Mouse (Mus musculus): ENCODE data around the gene Tmem200b.

Tmem200b gene

DNA sequence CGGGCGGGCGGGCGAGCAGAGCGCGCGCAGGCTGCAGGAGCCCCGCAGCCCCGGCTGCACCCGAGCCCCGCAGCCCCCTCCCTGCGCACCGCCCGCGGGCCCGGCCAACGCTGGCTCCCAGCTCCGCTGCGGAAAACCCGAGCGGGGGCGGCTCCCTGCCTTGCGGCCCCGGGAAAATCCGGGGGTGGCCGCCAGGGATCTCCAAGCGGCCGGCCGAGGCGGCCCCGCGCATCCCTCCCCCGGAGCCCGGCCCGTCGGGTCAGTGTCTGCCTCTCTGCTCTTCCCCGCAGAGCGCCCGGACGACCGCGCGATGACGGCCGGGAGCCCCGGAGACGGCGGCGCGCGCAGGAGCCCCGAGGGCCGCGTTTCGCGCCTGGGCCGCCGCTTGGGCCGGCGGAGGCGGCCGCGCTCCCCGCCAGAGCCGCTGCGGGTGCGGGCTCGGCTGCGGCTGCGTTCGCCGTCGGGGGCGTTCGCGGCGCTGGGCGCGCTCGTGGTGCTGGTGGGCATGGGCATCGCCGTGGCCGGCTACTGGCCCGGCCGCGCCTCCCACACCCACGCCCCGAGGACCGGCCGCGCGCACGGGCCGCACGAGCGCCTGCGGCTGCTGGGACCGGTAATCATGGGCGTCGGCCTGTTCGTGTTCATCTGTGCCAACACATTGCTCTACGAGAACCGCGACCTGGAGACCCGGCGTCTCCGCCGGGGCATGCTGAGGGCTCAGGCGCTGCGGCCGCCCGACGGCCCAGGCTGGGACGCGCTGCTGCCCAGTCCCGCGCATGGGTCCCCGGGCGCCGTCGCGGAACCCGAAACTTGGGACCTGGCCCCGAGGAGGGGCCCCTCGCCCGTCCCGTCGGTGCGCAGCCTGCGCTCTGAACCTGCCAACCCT lies at the start of gene Tmem200b:
Tmem200b (plus strand) TSS at position 311 of the 886 bp plus-strand sequence.
- DNase-seq (ENCODE audit: low spot score in 2 of 2): peak; percentile 41 to 51

DNA sequence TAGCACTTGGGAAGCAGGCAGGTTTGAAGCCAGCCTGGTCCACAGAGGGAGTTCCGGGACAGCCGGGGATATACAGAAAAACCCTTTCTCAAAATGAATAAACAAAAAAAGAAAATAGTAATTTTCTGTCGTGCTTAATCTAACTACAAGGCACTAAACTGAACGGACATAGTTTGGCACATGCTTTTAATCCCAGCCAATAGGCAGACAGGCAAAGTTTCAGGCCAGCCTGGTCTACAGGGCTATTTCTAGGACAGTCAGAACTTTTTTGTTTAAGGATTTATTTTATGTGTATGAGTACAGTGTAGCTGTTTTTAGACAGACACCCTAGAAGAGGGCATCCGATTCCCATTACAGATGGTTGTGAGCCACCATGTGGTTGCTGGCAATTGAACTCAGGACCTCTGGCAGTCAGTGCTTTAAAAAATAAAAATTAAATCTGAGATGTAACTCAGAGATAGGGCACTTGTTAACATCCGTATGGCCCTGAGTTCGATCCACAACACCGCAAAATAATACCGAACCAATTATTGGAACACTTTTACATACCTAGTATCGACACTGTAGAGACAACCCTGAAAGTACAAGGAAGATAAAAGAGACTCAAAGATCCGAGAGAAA lies 48.8 kb upstream of the Tmem200b start:
- no peak for DNase-seq (ENCODE audit: low spot score in 2 of 2)

DNA sequence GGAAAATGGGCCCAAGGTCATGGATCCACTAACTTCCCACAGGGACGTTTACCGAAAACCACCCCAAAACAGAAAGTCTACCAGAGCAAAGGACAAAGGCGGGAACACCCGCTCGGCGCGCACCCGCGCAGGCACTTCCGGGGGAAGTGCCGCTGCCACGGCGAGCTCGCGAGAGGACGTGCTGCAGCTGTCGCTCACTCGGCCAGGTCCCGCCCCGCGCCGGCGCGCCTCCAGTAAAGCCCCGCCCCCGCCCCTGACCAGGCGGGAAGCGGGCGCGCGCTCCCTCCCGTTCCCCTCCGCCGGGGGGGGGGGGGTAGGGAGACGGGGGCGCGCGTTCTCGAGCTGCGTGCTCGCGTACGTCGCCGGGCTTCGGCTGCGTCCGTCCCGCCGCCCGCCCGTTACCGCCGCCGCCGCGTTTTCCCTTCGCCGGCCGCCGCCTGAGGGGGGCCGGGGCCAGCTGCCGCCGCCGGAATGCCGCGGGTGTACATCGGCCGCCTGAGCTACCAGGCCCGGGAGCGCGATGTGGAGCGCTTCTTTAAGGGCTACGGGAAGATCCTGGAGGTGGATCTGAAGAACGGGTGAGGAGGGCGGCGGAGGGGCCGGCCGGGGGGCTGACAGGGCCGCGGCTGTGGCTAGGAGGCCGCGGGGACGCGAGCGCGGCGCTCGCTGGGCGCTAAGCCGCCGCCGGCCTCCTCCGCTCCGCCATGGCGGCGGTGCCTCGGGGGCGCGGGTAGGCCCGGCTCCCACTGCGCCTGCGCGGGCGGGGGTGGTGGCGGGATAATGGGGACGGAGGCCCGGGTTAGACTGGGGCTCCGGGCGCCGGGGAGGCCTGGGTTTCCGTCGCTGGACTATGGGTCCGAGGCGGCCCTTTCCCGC lies 48.0 kb upstream of the Tmem200b start, which contains the start of gene Srsf4:
Srsf4 (plus strand) TSS at position 325 of the 876 bp plus-strand sequence.
- DNase-seq (ENCODE audit: low spot score in 2 of 2): peak; percentile 84 to 96

DNA sequence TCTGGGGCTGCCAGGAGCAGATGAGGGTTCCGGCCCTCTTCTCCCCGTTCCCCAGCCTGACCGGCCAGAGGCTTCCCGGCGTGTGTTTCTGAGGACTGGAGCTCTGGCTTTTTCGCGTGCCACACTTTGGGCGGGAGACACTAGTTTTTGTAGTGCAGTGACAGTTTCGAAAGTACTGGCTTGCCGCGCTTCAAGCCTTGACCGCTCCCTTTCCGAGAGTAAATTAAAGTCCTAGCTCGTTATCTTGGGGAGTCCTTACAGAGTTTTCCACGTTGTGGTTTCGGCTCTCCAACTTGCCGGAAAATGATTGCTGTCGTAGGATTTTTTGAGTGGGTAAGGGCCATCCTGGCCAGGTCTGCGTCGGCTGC lies 47.4 kb upstream of the Tmem200b start:
- DNase-seq (ENCODE audit: low spot score in 2 of 2): no peak

DNA sequence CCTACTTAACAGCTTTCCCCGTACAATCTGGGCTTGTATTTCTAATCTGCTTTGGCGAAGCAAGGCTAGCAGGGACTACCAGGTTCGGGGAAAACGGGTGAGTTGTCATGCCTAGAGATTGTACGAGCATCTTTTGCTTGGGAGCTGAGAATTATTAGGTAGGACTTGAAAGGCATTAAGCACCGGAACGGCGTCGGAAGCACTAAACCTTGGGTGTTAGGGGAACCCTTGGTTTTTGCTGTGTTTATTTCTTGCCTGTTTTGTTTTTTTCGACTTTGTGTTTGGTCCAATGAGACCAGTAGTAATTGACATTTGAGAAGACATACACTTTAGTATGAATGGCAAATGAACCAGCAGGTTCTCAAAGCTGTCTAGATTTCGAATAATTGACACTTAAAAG lies 47.0 kb upstream of the Tmem200b start:
- no peak for DNase-seq (ENCODE audit: low spot score in 2 of 2)

DNA sequence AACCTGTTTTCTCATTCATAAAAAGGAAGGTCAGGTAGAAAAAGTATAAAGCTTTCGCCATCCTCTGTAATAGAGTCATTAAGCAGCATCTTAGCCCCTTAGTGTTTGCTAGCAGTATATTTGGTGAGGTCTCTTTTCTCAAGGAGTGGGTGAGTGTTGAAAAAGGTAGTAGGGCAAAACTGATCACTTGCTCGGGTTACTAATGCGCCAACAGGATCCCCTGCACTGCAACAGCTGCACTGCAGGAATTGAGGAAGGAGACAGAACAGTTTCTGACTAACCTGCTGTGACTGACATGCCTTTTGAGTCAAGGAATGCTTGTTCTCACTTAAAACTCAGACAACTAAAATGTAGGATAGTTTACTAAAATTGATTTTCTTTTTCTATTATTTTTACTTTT lies 46.3 kb upstream of the Tmem200b start:
- no peak for DNase-seq (ENCODE audit: low spot score in 2 of 2)

DNA sequence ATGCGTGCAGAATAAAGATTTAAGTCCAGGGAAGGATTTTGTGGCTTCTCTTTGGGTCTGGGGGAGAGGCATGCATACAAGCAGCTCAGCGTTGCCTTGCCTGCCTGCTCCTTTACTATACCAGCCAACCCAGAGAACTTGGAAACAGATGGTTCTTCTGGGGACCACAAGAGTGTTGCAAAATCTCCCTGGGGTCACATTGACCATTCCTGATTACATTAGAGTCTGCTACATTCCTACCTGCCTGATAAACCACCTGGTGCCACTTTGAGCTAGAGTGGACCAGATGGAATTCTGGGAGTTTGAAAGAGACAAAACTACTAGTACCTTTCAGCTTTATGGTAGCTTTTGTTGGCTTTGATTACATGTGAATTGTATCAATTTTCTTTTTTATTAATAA lies 44.7 kb upstream of the Tmem200b start:
- no peak for DNase-seq (ENCODE audit: low spot score in 2 of 2)

DNA sequence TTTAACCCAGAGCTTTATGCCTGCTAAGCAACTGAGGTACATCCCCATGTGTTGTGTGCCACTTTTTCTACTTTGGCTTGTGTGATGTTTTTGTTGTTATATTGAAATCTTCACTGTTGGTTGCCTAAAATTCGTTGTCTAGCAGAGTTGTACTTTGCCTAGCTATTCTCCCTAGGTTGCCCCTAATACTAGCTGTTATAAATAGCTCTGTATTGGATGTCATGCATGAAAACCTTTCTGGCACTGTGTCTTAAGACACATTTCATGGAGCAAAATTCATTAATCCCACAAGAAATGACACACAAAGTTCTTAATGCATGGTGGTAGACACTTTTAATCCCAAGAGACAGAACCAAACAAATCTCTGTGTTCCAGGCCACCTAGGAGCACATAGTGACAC lies 41.9 kb upstream of the Tmem200b start:
- no peak for DNase-seq (ENCODE audit: low spot score in 2 of 2)

DNA sequence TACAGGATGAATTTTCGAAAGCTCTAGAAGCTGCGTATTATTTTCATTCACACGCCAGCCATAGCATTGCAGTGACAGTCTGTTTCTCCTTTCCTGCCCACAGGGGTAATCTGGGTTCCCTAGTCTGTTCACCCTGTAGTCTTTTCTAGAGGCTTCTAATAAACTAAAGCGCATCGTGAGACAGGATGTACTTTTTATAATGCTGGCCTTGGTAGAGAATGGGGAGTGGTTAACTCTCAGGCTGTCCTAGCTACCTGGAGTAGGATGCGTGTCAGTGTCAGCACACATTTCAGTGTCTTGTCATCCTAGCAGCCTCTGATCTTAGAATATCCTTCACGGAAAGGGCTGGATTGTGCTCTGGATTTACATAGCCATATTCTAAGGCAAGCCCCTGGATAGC lies 40.3 kb upstream of the Tmem200b start:
- DNase-seq (ENCODE audit: low spot score in 2 of 2): no peak

DNA sequence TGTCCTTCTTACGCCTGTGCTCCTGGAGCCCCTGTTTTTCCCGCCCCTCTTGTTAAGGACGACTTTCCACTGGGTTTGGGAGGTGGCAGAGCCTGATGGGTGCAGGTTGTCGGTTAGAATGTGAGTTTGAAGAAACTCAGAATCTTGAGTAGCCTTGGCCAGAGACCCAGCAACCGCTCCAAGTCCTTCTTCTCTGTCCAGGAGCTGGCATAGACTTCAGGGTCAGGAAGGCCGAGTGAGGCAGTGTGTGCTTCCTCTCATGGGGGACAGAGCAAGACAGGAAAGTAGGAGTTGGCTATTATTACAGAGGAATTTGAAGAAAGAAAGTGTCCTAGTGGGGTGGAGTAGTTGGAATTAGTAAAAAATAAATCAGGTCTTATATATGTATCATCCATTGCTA lies 38.0 kb upstream of the Tmem200b start:
- no peak for DNase-seq (ENCODE audit: low spot score in 2 of 2)

DNA sequence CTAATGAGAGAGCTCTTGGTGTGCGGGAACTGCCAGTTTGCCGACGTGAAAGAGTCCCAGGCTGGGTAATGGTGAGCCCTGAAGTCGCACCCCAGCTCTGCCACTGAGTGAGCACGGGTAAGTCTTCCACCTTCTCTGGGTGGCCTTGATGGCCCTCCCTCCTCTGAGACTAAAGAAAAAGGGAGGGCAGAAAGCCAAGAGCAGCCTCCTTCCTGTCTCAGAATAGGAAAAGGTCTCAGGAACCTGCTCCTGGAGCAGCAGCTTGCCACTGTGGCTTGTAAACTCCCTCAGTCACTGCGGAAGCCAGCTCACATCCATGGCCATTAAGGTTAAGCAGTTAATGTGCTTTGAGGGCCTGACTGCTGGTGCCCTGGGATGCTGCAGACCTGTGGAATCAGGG lies 36.2 kb upstream of the Tmem200b start:
- no peak for DNase-seq (ENCODE audit: low spot score in 2 of 2)

DNA sequence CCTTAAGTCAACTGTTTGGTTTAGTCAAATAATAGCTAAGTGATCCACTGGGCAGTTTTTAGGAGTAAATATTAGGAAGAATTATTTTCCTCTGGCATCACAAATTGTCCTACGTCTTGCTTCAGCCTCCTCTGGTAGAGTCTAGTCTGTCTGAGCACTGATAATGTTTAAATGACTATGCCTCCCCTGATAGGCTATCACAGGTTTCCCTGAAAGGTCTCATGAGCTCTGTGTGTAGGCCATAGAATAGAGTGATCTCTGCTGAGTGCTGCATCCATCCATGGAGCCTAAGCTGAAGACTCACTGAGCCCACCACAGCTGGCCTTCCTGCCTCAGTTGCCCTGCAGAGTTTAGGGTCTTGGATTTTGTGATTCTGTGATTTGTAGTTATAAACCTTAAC lies 33.0 kb upstream of the Tmem200b start:
- no peak for DNase-seq (ENCODE audit: low spot score in 2 of 2)

DNA sequence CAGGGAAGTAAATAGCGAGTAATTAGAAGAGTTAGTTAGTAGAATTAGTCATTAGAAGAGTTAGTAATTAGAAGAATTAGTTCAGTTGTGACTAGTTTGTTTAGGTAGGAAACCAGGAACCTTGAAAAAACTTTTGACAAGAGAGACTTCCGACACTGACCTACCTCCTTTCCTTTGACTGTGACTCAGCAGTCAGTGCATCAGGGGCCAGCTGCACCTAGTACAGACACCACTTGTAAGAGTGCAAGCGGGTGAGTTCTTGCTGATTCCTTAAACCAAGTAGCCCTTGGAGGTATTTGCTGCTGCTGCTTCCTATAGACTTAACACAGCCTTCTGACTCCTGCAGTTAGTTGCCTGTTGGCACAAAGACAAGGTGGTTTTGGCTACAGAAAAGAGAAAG lies 30.9 kb upstream of the Tmem200b start:
- no peak for DNase-seq (ENCODE audit: low spot score in 2 of 2)

DNA sequence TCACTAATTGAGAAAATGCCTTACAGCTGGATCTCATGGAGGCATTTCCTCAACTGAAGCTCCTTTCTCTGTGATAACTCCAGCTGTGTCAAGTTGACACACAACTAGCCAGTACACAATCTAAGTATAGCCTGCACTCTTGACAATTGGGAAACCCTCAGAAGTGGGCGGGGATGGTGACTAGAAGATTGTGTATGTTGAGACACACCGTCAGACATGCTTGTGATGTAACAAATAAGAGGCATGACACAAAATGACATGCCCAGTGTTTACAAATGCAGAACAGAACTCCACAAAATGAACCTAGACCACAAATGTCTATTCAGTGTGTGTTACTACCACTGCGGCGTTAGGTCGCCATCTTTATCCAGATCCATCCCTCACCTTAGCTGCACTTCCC lies 24.5 kb upstream of the Tmem200b start:
- no peak for DNase-seq (ENCODE audit: low spot score in 2 of 2)

DNA sequence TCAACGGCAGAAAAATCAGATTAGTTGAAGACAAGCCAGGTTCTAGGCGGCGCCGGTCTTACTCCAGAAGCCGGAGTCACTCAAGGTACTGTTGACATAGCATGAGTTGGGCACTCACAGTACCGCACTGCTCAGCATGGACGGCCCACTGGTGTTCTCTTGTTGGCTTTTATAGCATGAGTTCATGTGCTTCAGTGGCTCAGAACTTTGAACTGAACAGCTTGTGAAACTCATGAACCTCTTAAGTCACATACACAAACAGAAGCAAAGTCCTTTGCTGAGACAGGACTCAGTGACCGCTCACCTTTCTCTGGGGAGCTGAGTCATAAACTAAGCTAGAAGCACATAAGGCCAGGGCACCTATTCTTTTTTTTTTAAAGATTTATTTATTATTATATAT lies 23.8 kb upstream of the Tmem200b start:
- DNase-seq (ENCODE audit: low spot score in 2 of 2): no peak

DNA sequence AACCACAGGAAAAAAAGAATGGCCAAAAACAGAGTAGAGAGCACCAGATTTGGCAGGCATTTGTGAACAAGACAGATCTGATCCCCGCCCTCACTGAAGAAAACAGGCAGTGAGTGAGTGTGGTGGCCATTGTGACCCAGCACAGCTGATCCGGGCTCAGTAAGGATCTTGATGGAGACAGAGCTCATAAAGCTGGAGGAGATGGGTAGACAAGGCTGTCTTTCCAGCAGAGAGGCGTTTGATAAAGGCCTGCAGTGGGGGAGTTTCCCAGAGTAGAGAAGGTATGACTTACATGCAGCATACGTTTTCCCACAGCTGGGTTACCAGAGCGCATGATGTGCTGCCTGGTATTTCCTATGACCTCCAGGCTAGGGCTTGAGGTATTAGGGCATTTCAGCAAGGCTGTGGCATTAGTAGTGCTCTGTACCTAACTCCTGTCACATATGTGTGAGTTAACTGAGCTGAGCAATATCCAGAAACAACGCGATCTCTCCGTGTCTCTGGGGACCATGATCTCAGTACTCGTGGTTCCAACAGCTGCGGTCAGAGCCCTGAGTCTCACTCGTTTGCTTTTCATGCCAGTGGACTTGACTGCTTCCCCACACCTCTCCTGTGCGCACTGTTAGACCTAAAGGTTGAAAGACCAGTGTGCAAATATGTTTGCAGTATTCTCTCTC lies 22.9 kb upstream of the Tmem200b start:
- DNase-seq (ENCODE audit: low spot score in 2 of 2): no peak

DNA sequence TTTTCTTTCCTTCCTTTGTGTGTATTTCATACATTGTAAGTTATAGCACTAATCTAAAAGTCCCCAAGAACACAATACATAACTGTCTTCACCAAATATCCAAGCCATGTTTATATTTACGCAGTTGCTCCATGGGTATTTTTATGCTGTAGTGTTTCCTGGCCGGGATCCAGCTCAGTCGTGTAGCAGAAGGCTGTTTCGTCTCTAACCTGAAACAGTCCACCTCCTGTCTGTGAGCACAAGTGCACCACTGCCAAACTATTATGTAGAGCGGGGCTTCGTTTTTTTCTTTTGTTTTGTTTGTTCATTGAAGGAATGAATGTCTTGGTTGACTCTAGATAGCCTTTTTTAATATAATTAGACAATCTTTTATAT lies 22.4 kb upstream of the Tmem200b start:
- no peak for DNase-seq (ENCODE audit: low spot score in 2 of 2)

DNA sequence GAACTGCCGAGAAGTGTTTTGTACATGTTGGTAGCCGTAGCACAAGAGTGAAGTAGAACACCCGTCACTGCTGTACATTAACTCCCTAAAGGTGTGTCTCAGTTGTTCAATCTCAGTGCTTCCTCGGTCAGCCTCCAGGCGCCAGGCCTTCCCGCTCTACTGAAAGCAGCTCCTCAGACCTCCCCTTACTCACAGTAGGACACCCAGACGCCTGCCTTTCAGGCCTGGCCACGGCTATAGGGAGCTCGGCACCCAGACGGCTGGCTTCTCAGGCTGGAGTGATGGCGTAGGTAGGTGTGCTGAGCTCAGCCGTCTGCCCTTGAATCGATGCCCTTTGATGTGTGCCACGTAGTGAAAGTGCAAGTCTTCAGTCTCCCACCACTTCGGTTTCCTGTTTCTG lies 20.5 kb upstream of the Tmem200b start:
- no peak for DNase-seq (ENCODE audit: low spot score in 2 of 2)

DNA sequence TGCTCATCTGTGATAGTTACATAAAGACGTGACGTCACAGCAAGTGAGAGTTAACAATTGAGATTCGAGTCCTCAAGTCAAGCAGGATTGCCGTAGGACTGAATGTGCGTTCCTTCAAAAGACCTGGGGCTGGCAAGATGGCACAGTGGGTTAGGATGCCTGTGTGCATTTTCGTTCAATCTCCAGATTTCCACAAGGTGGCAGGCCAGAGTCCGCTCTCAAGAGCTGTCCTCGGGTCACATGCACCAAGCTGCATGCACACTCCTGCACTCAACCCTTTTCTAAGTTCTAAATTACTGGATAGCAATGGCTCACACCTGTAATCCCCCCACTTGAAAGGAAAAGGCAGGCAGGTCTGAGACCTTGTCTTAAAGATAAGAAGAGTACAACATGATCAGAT lies 17.1 kb upstream of the Tmem200b start:
- peak in 1 of 2 experiments; percentile 61 for DNase-seq (ENCODE audit: low spot score in 2 of 2)

DNA sequence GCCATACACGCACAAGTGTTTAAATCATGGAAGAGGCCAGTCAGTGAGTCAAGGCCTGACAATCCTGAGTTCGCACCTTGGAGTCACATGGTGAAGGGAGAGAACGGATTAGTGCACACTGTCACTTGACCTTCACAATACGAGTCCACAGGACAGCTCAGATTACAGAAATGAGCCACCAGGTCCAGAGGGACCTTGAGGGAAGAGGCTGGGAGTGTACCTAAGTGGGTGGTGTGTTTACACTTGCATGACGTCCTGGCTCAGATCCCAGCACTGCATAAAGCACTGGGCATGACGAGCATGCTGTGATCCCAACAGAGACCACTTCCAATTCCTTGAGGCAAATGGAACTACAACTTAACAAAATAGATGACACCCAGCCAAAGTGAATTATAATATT lies 15.1 kb upstream of the Tmem200b start:
- no peak for DNase-seq (ENCODE audit: low spot score in 2 of 2)

DNA sequence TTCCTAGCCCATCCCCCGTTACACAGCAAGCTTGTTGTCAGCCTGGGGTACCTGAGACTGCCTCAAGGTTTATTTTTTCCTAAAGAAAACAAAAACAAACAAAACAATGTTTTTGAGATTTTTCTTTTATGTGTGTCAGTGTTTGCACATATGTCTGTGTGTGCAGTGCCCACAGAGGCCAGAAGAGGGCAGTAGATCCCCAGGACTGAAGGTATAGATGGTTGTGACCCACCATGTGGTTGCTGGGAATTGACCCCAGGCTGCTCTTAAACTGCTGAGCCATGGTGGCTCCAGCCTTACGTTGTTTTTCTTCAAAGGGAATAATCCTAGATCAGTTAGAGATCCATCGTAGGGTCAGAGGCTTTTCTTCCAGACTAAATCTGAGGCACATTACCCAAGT lies 13.7 kb upstream of the Tmem200b start:
- DNase-seq (ENCODE audit: low spot score in 2 of 2): peak in 1 of 2 experiments; percentile 56

All from spleen, postnatal 10 days (tissue).